In genomic region chr8:69774503-69775148, GRCm38 (mm10) we compare ENCODE assay signal across 8 mouse cellular contexts. TPM values are rescaled to one million over a fixed set of nuclear protein-coding genes. Genes with fewer than 3 reads are reported as not detected.
DNase-seq lines count a peak whose midpoint lies in the region; ATAC-seq and TF ChIP-seq lines count a peak whose summit lies in the region.

TSS of gene Gm20422 (minus strand) at chr8:69774886.

- H3K27ac ChIP-seq in embryonic facial prominence, embryonic 13.5 days, result peak within 1 kb of the TSS; percentile 100
- peak within 1 kb of the TSS; percentile 100 for H3K27ac ChIP-seq in kidney, adult 2 months (ENCODE audit: insufficient read depth, low read depth, low read length)
- H3K27ac ChIP-seq in limb, embryonic 12.5 days, result peak within 1 kb of the TSS; percentile 99
- peak within 1 kb of the TSS; percentile 100 for H3K27ac ChIP-seq in midbrain, embryonic 15.5 days
- H3K27ac ChIP-seq in spleen, adult 2 months (ENCODE audit: insufficient read depth, low read length), result peak within 1 kb of the TSS; percentile 100

- peak; percentile 68 for TF ChIP-seq POLR2A in kidney, adult 2 months (IDR thresholded peaks at IDR 0.05; ENCODE audit: low read depth, low read length)
- peak; percentile 73 for TF ChIP-seq POLR2A in spleen, adult 2 months (IDR thresholded peaks at IDR 0.05; ENCODE audit: low read depth, low read length)

- H3K27me3 ChIP-seq in embryonic facial prominence, embryonic 13.5 days, result no peaks in the 10 kb centered on the region
- H3K27me3 ChIP-seq in kidney, adult 2 months (replicated peaks; ENCODE audit: control insufficient read depth, insufficient read depth, low read length), result no peaks in the 10 kb centered on the region
- H3K27me3 ChIP-seq in limb, embryonic 12.5 days, result no peaks in the 10 kb centered on the region
- H3K27me3 ChIP-seq in midbrain, embryonic 15.5 days (replicated peaks), result no peaks in the 10 kb centered on the region
- H3K27me3 ChIP-seq in spleen, adult 2 months (ENCODE audit: control insufficient read depth, insufficient read depth, low read length), result no peaks in the 10 kb centered on the region

- under 1% methylated on average over 41 of the region's 41 CpGs for WGBS in embryonic facial prominence, embryonic 13.5 days
- WGBS in kidney, adult 2 months, result under 1% methylated on average over 41 of the region's 41 CpGs
- under 1% methylated on average over 41 of the region's 41 CpGs for WGBS in limb, embryonic 12.5 days
- under 1% methylated on average over 40 of the region's 41 CpGs for WGBS in midbrain, embryonic 15.5 days
- WGBS in spleen, adult 2 months, result under 1% methylated on average over 38 of the region's 41 CpGs

- peak; percentile 94 for DNase-seq in 3134 (ENCODE audit: extremely low read depth, insufficient read length, low spot score)
- peak; percentile 87 to 90 for DNase-seq in adrenal gland, postnatal 36 days
- peak; percentile 91 to 96 for DNase-seq in heart, adult 18-20 months
- peak; percentile 97 for DNase-seq in kidney, adult 2 months
- peak; percentile 86 to 97 for DNase-seq in spleen, adult 2 months (ENCODE audit: low read depth in 1 of 2, low spot score in 2 of 2)

- peak; percentile 98 for ATAC-seq in embryonic facial prominence, embryonic 13.5 days (ENCODE audit: insufficient number of reproducible peaks, insufficient read depth, low FRiP score, low TSS enrichment, low read depth)
- peak; percentile 98 for ATAC-seq in limb, embryonic 12.5 days (ENCODE audit: insufficient number of reproducible peaks, insufficient read depth, low FRiP score, low TSS enrichment, low read depth)
- ATAC-seq in midbrain, embryonic 15.5 days (replicated peaks), result peak; percentile 99

- no peak for TF ChIP-seq CTCF in kidney, adult 2 months (conservative IDR thresholded peaks at IDR 0.05; ENCODE audit: insufficient read depth, insufficient read length, low read depth, low read length)
- TF ChIP-seq CTCF in spleen, adult 2 months (IDR thresholded peaks at IDR 0.05; ENCODE audit: extremely low read depth, insufficient read depth, insufficient read length, insufficient replicate concordance), result no peak

- no peaks in the 10 kb centered on the region for H3K9me3 ChIP-seq in embryonic facial prominence, embryonic 13.5 days
- H3K9me3 ChIP-seq in limb, embryonic 12.5 days, result no peaks in the 10 kb centered on the region
- no peaks in the 10 kb centered on the region for H3K9me3 ChIP-seq in midbrain, embryonic 15.5 days

- H3K36me3 ChIP-seq in embryonic facial prominence, embryonic 13.5 days, result peaks cover 17% of the 10 kb centered on the region; the same call in 1 of the 2 replicates
- no peaks in the 10 kb centered on the region for H3K36me3 ChIP-seq in kidney, adult 2 months (ENCODE audit: control insufficient read depth, insufficient read depth, low read length)
- H3K36me3 ChIP-seq in limb, embryonic 12.5 days, result peaks cover 8% of the 10 kb centered on the region; the same call in 1 of the 2 replicates
- no peaks in the 10 kb centered on the region for H3K36me3 ChIP-seq in midbrain, embryonic 15.5 days (replicated peaks)
- no peaks in the 10 kb centered on the region for H3K36me3 ChIP-seq in spleen, adult 2 months (ENCODE audit: control insufficient read depth, insufficient read depth, low read length)

- H3K4me3 ChIP-seq in embryonic facial prominence, embryonic 13.5 days, result peak within 1 kb of the TSS; percentile 78
- H3K4me3 ChIP-seq in kidney, adult 2 months (ENCODE audit: insufficient read depth, low read depth, low read length), result peak within 1 kb of the TSS; percentile 95
- peak within 1 kb of the TSS; percentile 73 for H3K4me3 ChIP-seq in limb, embryonic 12.5 days (replicated peaks)
- H3K4me3 ChIP-seq in midbrain, embryonic 15.5 days, result peak within 1 kb of the TSS; percentile 91
- H3K4me3 ChIP-seq in spleen, adult 2 months (ENCODE audit: extremely low read depth, insufficient read depth, insufficient read length), result peak within 1 kb of the TSS; percentile 98

- H3K9ac ChIP-seq in embryonic facial prominence, embryonic 13.5 days, result peak within 1 kb of the TSS; percentile 97
- H3K9ac ChIP-seq in limb, embryonic 12.5 days (replicated peaks), result peak within 1 kb of the TSS; percentile 87
- H3K9ac ChIP-seq in midbrain, embryonic 15.5 days, result peak within 1 kb of the TSS; percentile 99

- H3K4me2 ChIP-seq in embryonic facial prominence, embryonic 13.5 days, result peak within 1 kb of the TSS; percentile 72
- H3K4me2 ChIP-seq in limb, embryonic 12.5 days, result peak within 1 kb of the TSS; percentile 72
- peak within 1 kb of the TSS; percentile 62 for H3K4me2 ChIP-seq in midbrain, embryonic 15.5 days

- peaks cover 18% of the 10 kb centered on the region for H3K4me1 ChIP-seq in embryonic facial prominence, embryonic 13.5 days
- H3K4me1 ChIP-seq in kidney, adult 2 months (ENCODE audit: control insufficient read depth, insufficient read depth, low read length), result no peaks in the 10 kb centered on the region
- H3K4me1 ChIP-seq in limb, embryonic 12.5 days (replicated peaks), result peaks cover 26% of the 10 kb centered on the region
- peaks cover 30% of the 10 kb centered on the region for H3K4me1 ChIP-seq in midbrain, embryonic 15.5 days
- H3K4me1 ChIP-seq in spleen, adult 2 months (ENCODE audit: control insufficient read depth, insufficient read depth, insufficient read length), result peaks cover 2% of the 10 kb centered on the region; the same call in 1 of the 2 replicates

RNA-seq across cellular contexts. Expression of gene Gm20422, which starts in this region (rescaled TPM):
- total RNA-seq in adrenal gland, postnatal 36 days (2021), result 1 to 10 TPM; 2.8 to 3.1 TPM
- not detected in 2 replicates for polyA plus RNA-seq in embryonic facial prominence, embryonic 13.5 days (2015; fragmentation: Nextera tagmentation; extraction: Ambion mirVana)
- 1 to 10 TPM; 1.7 to 4.0 TPM for total RNA-seq in heart, adult 18-20 months (2021)
- 0.23 TPM in 1 of 2 replicates, not detected in the other for polyA plus RNA-seq in kidney, adult 2 months (2012; rRNA removed)
- polyA plus RNA-seq in limb, embryonic 12.5 days (2016; fragmentation: Nextera tagmentation; extraction: Ambion mirVana), result not detected in 2 replicates
- 0.23 TPM in 1 of 2 replicates, not detected in the other for polyA plus RNA-seq in midbrain, embryonic 15.5 days (2015; fragmentation: Nextera tagmentation; extraction: Ambion mirVana)
- 0.32 and 0.97 TPM in 2 replicates for polyA plus RNA-seq in spleen, adult 2 months (2012; rRNA removed)

Comparison
In these comparisons a context has a peak if more than half of its experiments do, and no peak if none do; other contexts are left out.
1. Peak in every context shown above with its lines: DNase-seq, ATAC-seq, H3K4me3 ChIP-seq and H3K27ac ChIP-seq.
2. Peak in ATAC-seq, H3K4me3 ChIP-seq, H3K27ac ChIP-seq, H3K9ac ChIP-seq and H3K4me2 ChIP-seq in embryonic facial prominence, embryonic 13.5 days; RNA of the gene not detected or under 1 TPM.
3. Peak in DNase-seq, H3K4me3 ChIP-seq and H3K27ac ChIP-seq in kidney, adult 2 months; RNA of the gene not detected or under 1 TPM.
4. Peak in ATAC-seq, H3K4me3 ChIP-seq, H3K27ac ChIP-seq, H3K9ac ChIP-seq and H3K4me2 ChIP-seq in limb, embryonic 12.5 days; RNA of the gene not detected or under 1 TPM.
5. Peak in ATAC-seq, H3K4me3 ChIP-seq, H3K27ac ChIP-seq, H3K9ac ChIP-seq and H3K4me2 ChIP-seq in midbrain, embryonic 15.5 days; RNA of the gene not detected or under 1 TPM.
6. Peak in DNase-seq, H3K4me3 ChIP-seq and H3K27ac ChIP-seq in spleen, adult 2 months; RNA of the gene not detected or under 1 TPM.